Mouse (Mus musculus) lung, adult 2 months (tissue): ENCODE results near the gene Sulf2.
A peak's percentile ranks its signal among the peaks of the same experiment; 100 is the strongest.

ENCODE experiments used
- CTCF ChIP-seq: fragments of 200-500 bp; IDR thresholded peaks from 2 replicates; pipeline ENCODE4 v1.5.1; 2011; ENCODE audit warnings: mild to moderate bottlenecking, low read length, control low read depth; ENCODE audit not compliant: insufficient read depth
- POLR2A ChIP-seq: fragments of 200-500 bp; IDR thresholded peaks from 2 replicates; pipeline ENCODE4 v1.6.1; 2011; ENCODE audit warnings: low read depth, mild to moderate bottlenecking, control low read depth, low read length, borderline replicate concordance; ENCODE audit errors: extremely low read depth

- TF ChIP-seq CTCF: peak; percentile 48
- TF ChIP-seq POLR2A: no peak
Observed at GRCm38 (mm10) chr2:166097443-166098291, 57.8 kb downstream of the Sulf2 start.
